Mouse (Mus musculus): ENCODE data around the gene Pcyt2.

DNA sequence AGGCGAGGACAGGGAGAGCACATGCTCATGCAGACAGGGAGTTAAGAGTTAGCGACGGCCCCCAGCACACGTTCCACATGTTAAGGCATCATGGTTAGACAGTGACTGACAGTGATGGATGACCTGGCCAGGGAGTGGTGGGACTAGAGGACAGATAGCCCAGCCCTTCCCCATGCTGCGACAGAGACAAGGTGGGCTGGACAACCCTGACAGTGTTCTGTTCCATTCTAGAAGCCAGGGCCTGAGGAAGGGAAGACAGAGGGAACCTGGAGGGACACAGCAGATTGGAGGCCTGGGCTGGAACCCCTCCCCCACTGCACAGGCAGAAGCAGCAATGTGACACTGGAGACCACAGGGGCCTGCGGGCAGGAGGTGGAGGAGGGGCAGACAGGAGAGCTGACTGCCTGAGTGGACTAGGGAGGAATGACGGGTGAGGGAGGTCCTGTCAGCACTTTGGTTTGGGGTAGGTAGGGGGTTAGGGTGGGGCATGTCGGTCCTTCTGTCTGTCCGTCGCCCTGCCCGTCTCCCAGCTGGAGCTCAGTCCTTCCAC, 39.0 kb downstream of the Pcyt2 start:
- no peak for TF ChIP-seq CTCF (IDR thresholded peaks at IDR 0.05 in 2 of 3, conservative IDR thresholded peaks at IDR 0.05 in 1 of 3; ENCODE audit: control insufficient read depth in 1 of 3, insufficient read depth in 1 of 3, low read depth in 2 of 3, low read length in 3 of 3, poor library complexity in 1 of 3, severe bottlenecking in 1 of 3)
- TF ChIP-seq POLR2A (IDR thresholded peaks at IDR 0.05; ENCODE audit: control insufficient read depth in 1 of 2, insufficient read depth in 1 of 2, low read depth in 1 of 2, low read length in 2 of 2, poor library complexity in 1 of 2) = no peak
- no peak for TF ChIP-seq RAD21 (IDR thresholded peaks at IDR 0.05; ENCODE audit: low read depth, low read length)
- no peak for TF ChIP-seq UBTF (IDR thresholded peaks at IDR 0.05; ENCODE audit: borderline replicate concordance, insufficient read depth, low read depth, low read length)
- no peak for TF ChIP-seq E2F4 (IDR thresholded peaks at IDR 0.05; ENCODE audit: borderline replicate concordance, low read depth, low read length)
- no peak for TF ChIP-seq ZKSCAN1 (IDR thresholded peaks at IDR 0.05; ENCODE audit: low read depth, low read length)
- no peak for TF ChIP-seq ZMIZ1 (IDR thresholded peaks at IDR 0.05; ENCODE audit: low read depth, low read length)
- no peak for TF ChIP-seq NRF1 (IDR thresholded peaks at IDR 0.05; ENCODE audit: insufficient read depth, low read depth, low read length, poor library complexity, severe bottlenecking)
- TF ChIP-seq SIN3A (IDR thresholded peaks at IDR 0.05; ENCODE audit: low read length) = no peak
- TF ChIP-seq KAT2A (conservative IDR thresholded peaks at IDR 0.05; ENCODE audit: low read depth, low read length) = no peak
- no peak for TF ChIP-seq EP300 (IDR thresholded peaks at IDR 0.05; ENCODE audit: low read depth in 1 of 2, low read length in 2 of 2)

Data from MEL (cell line).